Mouse (Mus musculus) hindbrain, embryonic 13.5 days (tissue): Measurements from ENCODE around the gene Klf13. TPM values are rescaled to one million over a fixed set of nuclear protein-coding genes. Genes with fewer than 3 reads are reported as not detected.

Experiments
- ATAC-seq: fragments of 200-750 bp; cut with Nextera tagmentation; 2 replicates; pipeline ENCODE4 v1.8.0; 2017; ENCODE audit warnings: moderate TSS enrichment; ENCODE audit not compliant: low FRiP score
- H3K27ac ChIP-seq: fragments of 300-500 bp; sonication (generic); 2 replicates; pipeline ENCODE4 v1.5.1; 2015; ENCODE audit warnings: inconsistent platforms, mild to moderate bottlenecking, moderate library complexity
- H3K27me3 ChIP-seq: fragments of 300-500 bp; sonication (generic); 2 replicates; pipeline ENCODE4 v1.6.1; 2015; ENCODE audit warnings: mild to moderate bottlenecking, inconsistent platforms
- H3K36me3 ChIP-seq: fragments of 300-500 bp; sonication (generic); 2 replicates; pipeline ENCODE4 v1.6.1; 2015; ENCODE audit warnings: mild to moderate bottlenecking, inconsistent platforms
- H3K4me1 ChIP-seq: fragments of 300-500 bp; sonication (generic); replicated peaks from 2 replicates; pipeline ENCODE4 v1.6.1; 2015; ENCODE audit warnings: inconsistent platforms
- H3K4me2 ChIP-seq: fragments of 300-500 bp; sonication (generic); 2 replicates; pipeline ENCODE4 v1.6.1; 2015; ENCODE audit warnings: inconsistent platforms, mild to moderate bottlenecking, moderate library complexity
- H3K4me3 ChIP-seq: fragments of 300-500 bp; sonication (generic); 2 replicates; pipeline ENCODE4 v1.5.1; 2015; ENCODE audit warnings: mild to moderate bottlenecking, inconsistent platforms
- H3K9ac ChIP-seq: fragments of 300-500 bp; sonication (generic); 2 replicates; pipeline ENCODE4 v1.6.1; 2015; ENCODE audit warnings: mild to moderate bottlenecking, inconsistent platforms
- H3K9me3 ChIP-seq: fragments of 300-500 bp; sonication (generic); 2 replicates; pipeline ENCODE4 v1.6.1; 2016; ENCODE audit warnings: inconsistent platforms
- WGBS: fragments of 180-500 bp; shearing (Covaris S2); methylation state at CpG from one replicate; pipeline ENCODE4 v1.1.7; 2015; 5-methylcytosine and 5-hydroxymethylcytosine counted together
- polyA plus RNA-seq: library from polyadenylated mRNA; unstranded; fragments of >200 nt; fragmentation: Nextera tagmentation; extraction: Ambion mirVana; gene quantifications from 2 replicates; pipeline ENCODE4 v1.2.1, GENCODE M21; 2015

Klf13 gene
- polyA plus RNA-seq, 1 experiment from 2014 or later: 25.7 TPM

- no peak overlapping the region for H3K9ac ChIP-seq
- H3K9me3 ChIP-seq: no peaks in the 10 kb centered on the region
- H3K27me3 ChIP-seq: no peaks in the 10 kb centered on the region
- no peak overlapping the region for H3K4me2 ChIP-seq
- no peak overlapping the region for H3K27ac ChIP-seq
- no peaks in the 10 kb centered on the region for H3K36me3 ChIP-seq
- H3K4me1 ChIP-seq: peaks cover 47% of the 10 kb centered on the region
- no peak for ATAC-seq
- WGBS: 86% methylated on average over 5 of the region's 5 CpGs
- H3K4me3 ChIP-seq: no peak overlapping the region
Observed at GRCm38 (mm10) chr7:63930766-63931165, 7.9 kb downstream of the Klf13 start.

GRCm38 (mm10) chr7:63930132-63930531, 8.6 kb downstream of the Klf13 start:
- no peak for ATAC-seq
- H3K4me3 ChIP-seq: no peak overlapping the region
- H3K36me3 ChIP-seq: no peaks in the 10 kb centered on the region
- H3K4me2 ChIP-seq: no peak overlapping the region
- H3K4me1 ChIP-seq: peaks cover 47% of the 10 kb centered on the region
- no peak overlapping the region for H3K27ac ChIP-seq
- no peaks in the 10 kb centered on the region for H3K9me3 ChIP-seq
- H3K9ac ChIP-seq: no peak overlapping the region
- H3K27me3 ChIP-seq: no peaks in the 10 kb centered on the region
- WGBS: 92% methylated on average over 3 of the region's 3 CpGs

GRCm38 (mm10) chr7:63929080-63929479, 9.6 kb downstream of the Klf13 start:
- H3K4me2 ChIP-seq: no peak overlapping the region
- no peaks in the 10 kb centered on the region for H3K27me3 ChIP-seq
- no peak overlapping the region for H3K4me3 ChIP-seq
- peaks cover 47% of the 10 kb centered on the region for H3K4me1 ChIP-seq
- H3K9ac ChIP-seq: no peak overlapping the region
- no peak overlapping the region for H3K27ac ChIP-seq
- no peaks in the 10 kb centered on the region for H3K36me3 ChIP-seq
- WGBS: 87% methylated on average over 4 of the region's 4 CpGs
- H3K9me3 ChIP-seq: no peaks in the 10 kb centered on the region
- ATAC-seq: no peak

GRCm38 (mm10) chr7:63927121-63927520, 11.6 kb downstream of the Klf13 start:
- H3K4me1 ChIP-seq: peaks cover 52% of the 10 kb centered on the region
- ATAC-seq: no peak
- no peaks in the 10 kb centered on the region for H3K36me3 ChIP-seq
- no peaks in the 10 kb centered on the region for H3K27me3 ChIP-seq
- no peak overlapping the region for H3K9ac ChIP-seq
- no peak overlapping the region for H3K4me3 ChIP-seq
- WGBS: over 99% methylated on average over 6 of the region's 6 CpGs
- H3K27ac ChIP-seq: no peak overlapping the region
- H3K4me2 ChIP-seq: no peak overlapping the region
- H3K9me3 ChIP-seq: no peaks in the 10 kb centered on the region

GRCm38 (mm10) chr7:63926492-63926891, 12.2 kb downstream of the Klf13 start:
- 87% methylated on average over 3 of the region's 3 CpGs for WGBS
- no peak overlapping the region for H3K4me3 ChIP-seq
- H3K36me3 ChIP-seq: no peaks in the 10 kb centered on the region
- H3K27ac ChIP-seq: peak overlapping the region; percentile 49; the same call in 1 of the 2 replicates
- H3K27me3 ChIP-seq: no peaks in the 10 kb centered on the region
- no peaks in the 10 kb centered on the region for H3K9me3 ChIP-seq
- no peak overlapping the region for H3K9ac ChIP-seq
- H3K4me1 ChIP-seq: peaks cover 56% of the 10 kb centered on the region
- H3K4me2 ChIP-seq: no peak overlapping the region
- no peak for ATAC-seq

- WGBS: 78% methylated on average over 14 of the region's 14 CpGs
- no peak overlapping the region; the same call in 1 of the 2 replicates for H3K9ac ChIP-seq
- ATAC-seq: peak; percentile 45; the same call in 1 of the 2 replicates
- H3K27me3 ChIP-seq: no peaks in the 10 kb centered on the region
- H3K9me3 ChIP-seq: no peaks in the 10 kb centered on the region
- 0 out of 2 replicates have a peak overlapping the region, but pooled peaks have one; percentile 0 for H3K4me2 ChIP-seq
- H3K4me3 ChIP-seq: no peak overlapping the region
- H3K36me3 ChIP-seq: no peaks in the 10 kb centered on the region
- peak overlapping the region; percentile 49 for H3K27ac ChIP-seq
- peaks cover 61% of the 10 kb centered on the region for H3K4me1 ChIP-seq
Observed at GRCm38 (mm10) chr7:63925413-63926360, 13.0 kb downstream of the Klf13 start.

- no peaks in the 10 kb centered on the region for H3K9me3 ChIP-seq
- H3K4me1 ChIP-seq: peaks cover 60% of the 10 kb centered on the region
- H3K27ac ChIP-seq: peak overlapping the region; percentile 75
- ATAC-seq: peak; percentile 47; the same call in 1 of the 2 replicates
- 51% methylated on average over 6 of the region's 6 CpGs for WGBS
- H3K4me2 ChIP-seq: 0 out of 2 replicates have a peak overlapping the region, but pooled peaks have one; percentile 7
- H3K27me3 ChIP-seq: no peaks in the 10 kb centered on the region
- no peak overlapping the region for H3K4me3 ChIP-seq
- H3K36me3 ChIP-seq: no peaks in the 10 kb centered on the region
- no peak overlapping the region for H3K9ac ChIP-seq
Observed at GRCm38 (mm10) chr7:63924747-63925412, 13.8 kb downstream of the Klf13 start.

GRCm38 (mm10) chr7:63924151-63924550, 14.6 kb downstream of the Klf13 start:
- Histone ChIP-seq H3K4me2 (no peak overlapping the region), H3K9ac (no peak overlapping the region), H3K27ac (peak overlapping the region; percentile 75), H3K27me3 (no peaks in the 10 kb centered on the region), H3K4me3 (no peak overlapping the region), H3K4me1 (peaks cover 64% of the 10 kb centered on the region), H3K36me3 (no peaks in the 10 kb centered on the region), H3K9me3 (no peaks in the 10 kb centered on the region)
- 57% methylated on average over 1 of the region's 1 CpGs for WGBS
- no peak for ATAC-seq

- Histone ChIP-seq H3K4me2 (no peak overlapping the region), H3K9me3 (no peaks in the 10 kb centered on the region), H3K4me3 (no peak overlapping the region), H3K9ac (no peak overlapping the region), H3K36me3 (no peaks in the 10 kb centered on the region), H3K4me1 (peaks cover 74% of the 10 kb centered on the region), H3K27ac (no peak overlapping the region), H3K27me3 (no peaks in the 10 kb centered on the region)
- ATAC-seq: no peak
- 86% methylated on average over 1 of the region's 1 CpGs for WGBS
Observed at GRCm38 (mm10) chr7:63922975-63923374, 15.7 kb downstream of the Klf13 start.

- 62% methylated on average over 2 of the region's 2 CpGs for WGBS
- no peak overlapping the region for H3K9ac ChIP-seq
- peaks cover 73% of the 10 kb centered on the region for H3K4me1 ChIP-seq
- no peaks in the 10 kb centered on the region for H3K27me3 ChIP-seq
- no peak overlapping the region for H3K4me2 ChIP-seq
- H3K4me3 ChIP-seq: no peak overlapping the region
- no peak for ATAC-seq
- H3K9me3 ChIP-seq: no peaks in the 10 kb centered on the region
- H3K27ac ChIP-seq: no peak overlapping the region
- H3K36me3 ChIP-seq: no peaks in the 10 kb centered on the region
Observed at GRCm38 (mm10) chr7:63922571-63922970, 16.1 kb downstream of the Klf13 start.

- 76% methylated on average over 8 of the region's 8 CpGs for WGBS
- Histone ChIP-seq H3K9ac (no peak overlapping the region), H3K4me2 (no peak overlapping the region), H3K27me3 (no peaks in the 10 kb centered on the region), H3K27ac (no peak overlapping the region), H3K4me3 (no peak overlapping the region), H3K9me3 (no peaks in the 10 kb centered on the region), H3K4me1 (peaks cover 76% of the 10 kb centered on the region), H3K36me3 (no peaks in the 10 kb centered on the region)
- no peak for ATAC-seq
Observed at GRCm38 (mm10) chr7:63921909-63922562, 16.7 kb downstream of the Klf13 start.
